Mouse (Mus musculus) heart, embryonic 12.5 days (tissue): ENCODE measurements around the gene Gemin7. TPM values are rescaled to one million over a fixed set of nuclear protein-coding genes. Genes with fewer than 3 reads are reported as not detected.

Experiments
- ATAC-seq: fragments of 200-750 bp; cut with Nextera tagmentation; 2 replicates; pipeline ENCODE4 v1.8.0; 2017; ENCODE audit warnings: moderate TSS enrichment, moderate library complexity; ENCODE audit not compliant: insufficient number of reproducible peaks, low FRiP score
- H3K27ac ChIP-seq: fragments of 300-500 bp; sonication (generic); 2 replicates; pipeline ENCODE4 v1.5.1; 2016; ENCODE audit warnings: mild to moderate bottlenecking, moderate library complexity; ENCODE audit not compliant: poor library complexity, severe bottlenecking
- H3K27me3 ChIP-seq: fragments of 300-500 bp; sonication (generic); replicated peaks from 2 replicates; pipeline ENCODE4 v1.6.1; 2016; ENCODE audit warnings: mild to moderate bottlenecking, moderate library complexity
- H3K36me3 ChIP-seq: fragments of 300-500 bp; sonication (generic); 2 replicates; pipeline ENCODE4 v1.6.1; 2016; ENCODE audit warnings: mild to moderate bottlenecking, moderate library complexity
- H3K4me1 ChIP-seq: fragments of 300-500 bp; sonication (generic); replicated peaks from 2 replicates; pipeline ENCODE4 v1.6.1; 2016; ENCODE audit warnings: mild to moderate bottlenecking
- H3K4me2 ChIP-seq: fragments of 300-500 bp; sonication (generic); 2 replicates; pipeline ENCODE4 v1.6.1; 2016; ENCODE audit warnings: mild to moderate bottlenecking, moderate library complexity
- H3K4me3 ChIP-seq: fragments of 300-500 bp; sonication (generic); 2 replicates; pipeline ENCODE4 v1.5.1; 2016; ENCODE audit warnings: mild to moderate bottlenecking
- H3K9ac ChIP-seq: fragments of 300-500 bp; sonication (generic); 2 replicates; pipeline ENCODE4 v1.6.1; 2016; ENCODE audit warnings: mild to moderate bottlenecking, moderate library complexity
- H3K9me3 ChIP-seq: fragments of 300-500 bp; sonication (generic); replicated peaks from 2 replicates; pipeline ENCODE4 v1.6.1; 2016; ENCODE audit warnings: mild to moderate bottlenecking, moderate library complexity
- WGBS: fragments of 180-500 bp; shearing (Covaris S2); methylation state at CpG from one replicate; pipeline ENCODE4 v1.1.7; 2016; 5-methylcytosine and 5-hydroxymethylcytosine counted together
- polyA plus RNA-seq: library from polyadenylated mRNA; unstranded; fragments of >200 nt; fragmentation: Nextera tagmentation; extraction: Ambion mirVana; gene quantifications from 2 replicates; pipeline ENCODE4 v1.2.1, GENCODE M21; 2016

Gemin7 gene
- polyA plus RNA-seq, 1 experiment from 2014 or later = 121 TPM

DNA sequence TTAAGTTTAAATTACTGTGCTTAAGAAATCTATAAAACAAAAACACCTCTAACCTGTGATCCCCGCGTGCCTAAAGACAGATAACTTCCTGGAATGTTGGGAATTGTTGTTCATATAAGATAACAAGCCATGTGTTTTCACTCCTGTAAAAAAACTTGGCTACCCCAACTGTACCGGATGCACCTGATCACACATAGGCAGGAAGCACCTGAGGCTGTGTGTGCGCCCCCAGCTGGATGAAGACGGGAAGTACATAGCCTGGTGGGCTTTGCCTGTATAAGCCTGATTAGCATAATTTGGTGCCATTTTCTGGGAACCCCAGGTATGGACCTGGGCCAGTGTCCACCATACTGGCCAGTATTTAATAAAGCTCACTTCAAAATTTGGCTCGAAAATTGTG is 33.8 kb downstream of the Gemin7 start:
- Histone ChIP-seq H3K4me1 (peaks cover 52% of the 10 kb centered on the region), H3K4me3 (no peak overlapping the region), H3K27ac (no peak overlapping the region), H3K27me3 (no peaks in the 10 kb centered on the region), H3K9ac (no peak overlapping the region), H3K9me3 (no peaks in the 10 kb centered on the region), H3K4me2 (no peak overlapping the region), H3K36me3 (no peaks in the 10 kb centered on the region; the same call in 1 of the 2 replicates)
- WGBS = 50% methylated on average over 6 of the region's 6 CpGs
- 0 out of 2 replicates have a peak, but pooled peaks have one; percentile 26 for ATAC-seq

DNA sequence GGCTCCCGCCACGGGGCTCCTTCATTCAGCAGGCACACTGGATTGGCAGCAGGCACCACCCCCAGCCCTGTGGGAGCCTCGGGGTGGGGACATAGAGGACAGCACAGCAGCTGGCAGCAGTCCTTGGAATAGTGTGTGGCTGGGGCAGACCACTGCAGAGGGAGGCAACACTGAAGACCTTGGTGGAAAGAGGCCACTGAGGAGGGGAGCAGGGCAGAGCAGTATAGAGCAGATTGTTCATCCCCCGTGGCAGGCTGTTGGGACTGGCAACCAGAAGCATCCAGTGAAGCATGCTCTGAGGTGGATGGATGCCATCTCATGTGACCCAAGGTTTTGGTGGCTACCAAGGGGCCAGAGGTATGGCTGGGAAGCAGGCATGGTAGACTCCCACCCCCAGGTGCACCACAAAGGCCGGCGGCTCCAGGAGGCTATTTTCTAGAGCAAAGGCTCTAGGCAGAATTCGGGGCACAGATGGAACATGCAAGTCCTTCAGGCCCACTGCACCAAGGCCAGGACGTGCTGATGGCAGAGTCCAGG is 35.2 kb downstream of the Gemin7 start:
- no peak overlapping the region for H3K4me2 ChIP-seq
- no peak overlapping the region for H3K9ac ChIP-seq
- H3K4me3 ChIP-seq = no peak overlapping the region
- 69% methylated on average over 8 of the region's 8 CpGs for WGBS
- peaks cover 49% of the 10 kb centered on the region for H3K4me1 ChIP-seq
- no peak overlapping the region for H3K27ac ChIP-seq
- H3K9me3 ChIP-seq = no peaks in the 10 kb centered on the region
- ATAC-seq = no peak
- no peaks in the 10 kb centered on the region for H3K27me3 ChIP-seq
- H3K36me3 ChIP-seq = no peaks in the 10 kb centered on the region

DNA sequence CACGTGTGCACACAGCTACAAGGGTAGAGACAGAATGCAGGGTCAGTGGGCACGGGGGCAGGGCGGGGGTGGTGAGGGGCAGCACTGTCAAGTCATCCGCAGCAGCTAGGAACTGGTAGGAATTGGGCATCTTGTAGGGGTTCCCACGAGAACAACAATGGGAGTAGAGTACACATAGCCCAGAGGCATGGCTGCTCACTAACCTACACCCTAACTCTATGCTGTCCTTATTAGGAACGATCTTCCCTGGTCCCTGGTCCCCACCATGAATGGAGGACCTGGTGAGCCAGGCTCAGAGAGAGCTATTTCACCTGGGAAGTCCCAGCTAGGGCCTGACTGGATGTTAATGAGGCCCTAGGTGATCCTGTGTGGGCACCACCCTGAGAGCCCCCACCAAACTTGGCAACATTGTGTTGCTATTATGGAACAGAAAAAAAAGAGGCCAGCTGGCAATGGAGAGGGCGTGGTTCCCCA is 35.7 kb downstream of the Gemin7 start:
- H3K9me3 ChIP-seq = no peaks in the 10 kb centered on the region
- H3K27me3 ChIP-seq = no peaks in the 10 kb centered on the region
- H3K4me3 ChIP-seq = no peak overlapping the region
- H3K36me3 ChIP-seq = no peaks in the 10 kb centered on the region
- no peak overlapping the region for H3K4me2 ChIP-seq
- WGBS = 83% methylated on average over 7 of the region's 7 CpGs
- no peak overlapping the region for H3K9ac ChIP-seq
- peaks cover 51% of the 10 kb centered on the region for H3K4me1 ChIP-seq
- no peak overlapping the region for H3K27ac ChIP-seq
- no peak for ATAC-seq

DNA sequence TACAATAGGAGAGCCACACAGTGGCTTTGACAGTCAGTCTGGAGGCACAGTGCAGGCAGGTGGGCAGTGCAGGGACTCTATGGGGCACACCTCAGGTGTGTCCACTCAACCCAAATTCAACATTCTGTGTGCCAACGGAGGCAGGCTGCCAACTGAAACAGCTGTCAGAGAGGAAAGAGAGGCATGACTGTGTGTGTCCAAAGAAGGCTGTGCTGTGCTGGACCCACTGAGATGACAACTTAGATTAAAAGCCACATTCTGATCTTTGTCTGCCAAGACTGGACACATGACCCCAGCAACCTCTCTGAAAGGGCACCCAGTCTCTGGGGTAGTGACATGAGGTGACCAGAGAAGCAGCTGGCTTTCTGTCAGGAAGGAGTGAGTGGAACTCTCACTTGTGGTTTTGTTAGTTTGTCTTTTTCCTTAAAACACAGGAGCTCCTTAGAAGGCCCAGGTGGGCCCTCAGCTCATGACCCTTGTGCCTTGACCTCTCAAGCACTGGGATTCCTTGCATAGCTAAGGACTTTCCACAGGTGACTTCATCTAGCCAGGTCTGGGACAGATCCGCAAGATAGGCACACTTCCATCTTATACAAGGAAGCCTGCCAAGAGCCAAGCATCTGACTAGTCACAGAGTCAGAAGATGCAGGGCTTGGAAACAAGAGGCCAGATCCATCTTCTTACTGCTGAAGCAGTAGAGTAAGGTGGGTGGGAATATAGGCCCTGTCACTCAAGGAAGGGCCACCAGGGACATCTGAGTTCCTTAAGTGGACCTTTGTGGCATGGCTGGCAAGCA is 36.4 kb downstream of the Gemin7 start:
- no peaks in the 10 kb centered on the region for H3K9me3 ChIP-seq
- no peak overlapping the region for H3K9ac ChIP-seq
- 89% methylated on average over 2 of the region's 2 CpGs for WGBS
- H3K4me2 ChIP-seq = no peak overlapping the region
- no peak overlapping the region for H3K4me3 ChIP-seq
- ATAC-seq = no peak
- no peaks in the 10 kb centered on the region for H3K27me3 ChIP-seq
- H3K36me3 ChIP-seq = no peaks in the 10 kb centered on the region
- H3K27ac ChIP-seq = no peak overlapping the region
- peaks cover 50% of the 10 kb centered on the region for H3K4me1 ChIP-seq

DNA sequence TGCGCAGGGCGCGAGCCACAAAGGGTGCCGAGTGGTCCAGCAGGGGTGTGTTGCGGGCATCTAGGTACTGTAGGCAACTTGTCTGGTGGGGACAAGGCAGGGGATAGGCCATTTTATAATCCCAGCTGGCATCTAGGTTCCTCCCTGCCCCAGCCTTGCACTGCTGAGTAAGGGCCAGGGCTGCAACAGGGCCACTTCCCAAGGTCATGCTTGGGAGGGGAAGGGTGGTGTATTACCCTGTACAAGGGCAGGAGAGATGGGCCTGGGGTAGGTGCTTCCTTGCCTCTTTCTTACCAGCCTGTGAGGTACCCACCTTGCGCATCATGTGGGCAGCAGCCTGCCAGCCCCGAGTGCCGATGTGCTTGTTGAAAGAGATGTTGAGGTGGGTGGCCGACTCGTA is 42.7 kb downstream of the Gemin7 start:
- Histone ChIP-seq H3K27ac (no peak overlapping the region), H3K4me3 (no peak overlapping the region), H3K9me3 (no peaks in the 10 kb centered on the region), H3K36me3 (peaks cover 61% of the 10 kb centered on the region), H3K9ac (no peak overlapping the region), H3K4me1 (peaks cover 15% of the 10 kb centered on the region), H3K27me3 (no peaks in the 10 kb centered on the region), H3K4me2 (no peak overlapping the region)
- ATAC-seq = no peak
- 96% methylated on average over 10 of the region's 10 CpGs for WGBS

DNA sequence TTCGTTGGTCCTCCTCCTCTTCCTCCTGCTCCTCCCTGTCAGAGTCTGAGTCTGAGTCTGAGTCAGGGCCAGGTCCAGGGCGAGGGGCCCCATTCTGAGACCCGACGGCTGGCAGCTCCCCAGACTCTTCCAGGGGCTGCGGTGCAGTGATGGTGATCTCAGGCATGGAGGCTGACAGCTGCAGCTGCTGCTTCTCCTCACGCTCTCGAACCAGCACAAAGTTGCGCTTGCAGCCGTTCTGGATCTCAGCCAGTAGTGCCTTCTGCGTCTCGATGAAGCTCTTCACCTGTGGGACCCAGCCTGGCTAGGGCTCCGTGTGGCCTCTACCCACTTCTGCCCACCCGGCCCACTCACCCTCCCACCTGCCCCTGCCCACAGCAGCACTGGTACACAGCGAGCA is 45.2 kb downstream of the Gemin7 start:
- H3K9ac ChIP-seq = no peak overlapping the region
- no peak for ATAC-seq
- H3K36me3 ChIP-seq = peaks cover 76% of the 10 kb centered on the region
- H3K4me1 ChIP-seq = peaks cover 11% of the 10 kb centered on the region
- H3K27ac ChIP-seq = no peak overlapping the region
- H3K4me2 ChIP-seq = no peak overlapping the region
- H3K9me3 ChIP-seq = no peaks in the 10 kb centered on the region
- 93% methylated on average over 14 of the region's 14 CpGs for WGBS
- no peak overlapping the region for H3K4me3 ChIP-seq
- no peaks in the 10 kb centered on the region for H3K27me3 ChIP-seq

DNA sequence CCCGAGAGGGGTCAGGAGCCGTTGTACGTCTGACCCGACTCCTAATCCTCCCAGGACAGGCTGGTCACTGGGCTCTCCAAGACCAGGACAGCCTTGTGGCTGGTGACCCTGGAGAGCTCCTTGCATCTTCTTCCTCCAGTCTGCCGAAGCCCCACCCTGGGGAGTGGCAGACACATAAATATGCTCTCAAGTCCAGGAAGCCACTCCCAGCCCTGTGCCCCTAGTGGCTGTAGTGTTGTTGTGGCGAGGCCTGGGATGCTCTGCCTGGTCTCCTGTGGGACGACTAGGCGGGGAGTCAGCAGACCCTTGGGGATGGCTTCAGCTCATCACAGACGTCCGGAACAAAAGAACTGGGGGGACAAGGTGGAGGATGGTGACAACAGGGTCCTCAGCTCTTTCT is 46.3 kb downstream of the Gemin7 start:
- Histone ChIP-seq H3K4me3 (no peak overlapping the region), H3K9me3 (no peaks in the 10 kb centered on the region), H3K27ac (no peak overlapping the region), H3K4me2 (no peak overlapping the region), H3K9ac (no peak overlapping the region), H3K27me3 (peaks cover 5% of the 10 kb centered on the region), H3K36me3 (peaks cover 76% of the 10 kb centered on the region), H3K4me1 (peaks cover under 1% of the 10 kb centered on the region; the same call in 1 of the 2 replicates)
- 75% methylated on average over 10 of the region's 10 CpGs for WGBS
- no peak for ATAC-seq

DNA sequence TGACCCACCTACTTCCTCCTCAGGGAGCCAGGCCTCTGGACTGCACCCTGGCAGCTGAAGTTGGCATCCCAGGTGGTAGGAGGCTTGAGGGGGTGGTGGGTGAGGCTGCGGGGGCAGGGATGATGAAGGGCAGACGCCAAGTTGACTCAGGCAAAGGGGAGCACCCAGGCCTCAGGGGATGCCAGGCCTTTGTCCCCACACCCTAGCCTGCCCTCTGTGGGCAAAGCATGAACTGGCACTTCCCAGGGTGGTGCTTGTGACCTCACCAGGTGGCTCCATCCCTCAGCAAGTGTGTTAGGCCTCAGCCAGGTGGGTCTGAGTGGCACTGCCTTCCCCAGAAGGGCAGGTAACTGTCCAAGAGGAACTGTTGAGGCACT is 52.3 kb downstream of the Gemin7 start:
- WGBS = 42% methylated on average over 2 of the region's 2 CpGs
- H3K9me3 ChIP-seq = no peaks in the 10 kb centered on the region

DNA sequence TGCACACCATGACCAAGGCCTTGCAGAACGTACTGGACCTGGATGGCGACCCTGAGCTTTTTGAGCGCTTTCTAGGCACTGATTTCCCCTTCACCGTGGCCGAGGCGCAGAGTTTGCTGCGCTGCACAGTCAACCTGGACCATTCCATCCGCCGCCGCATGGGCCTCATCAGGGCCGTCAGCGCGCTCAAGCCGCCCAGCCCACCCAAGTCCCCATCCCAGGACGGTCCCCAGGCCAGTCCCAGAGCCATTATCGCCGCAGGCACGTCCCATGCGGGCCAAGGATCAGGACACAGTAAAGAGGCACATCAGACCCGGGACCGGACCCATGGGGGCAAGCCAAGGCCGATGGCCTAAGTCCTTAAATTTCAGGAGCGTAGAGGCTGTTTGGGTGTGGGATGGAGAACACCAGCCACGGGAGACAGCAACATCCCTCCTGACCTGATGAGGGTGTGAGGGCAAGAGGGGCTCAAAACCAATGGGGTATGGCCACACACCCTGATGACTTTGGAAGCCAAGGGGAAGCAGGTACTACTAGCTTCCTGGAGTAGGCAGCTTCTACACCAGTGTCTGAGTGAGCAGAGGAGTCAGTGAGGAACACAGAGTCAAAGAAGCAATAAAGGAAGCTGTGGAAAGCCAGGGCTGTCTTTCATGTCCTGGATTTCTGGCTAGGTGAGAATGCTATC is 52.8 kb downstream of the Gemin7 start:
- H3K4me3 ChIP-seq = peak overlapping the region; percentile 41
- no peak for ATAC-seq

More for the DNA sequence above, 52.3 kb downstream of the Gemin7 start:
- H3K4me3 ChIP-seq = no peak overlapping the region
- peaks cover 19% of the 10 kb centered on the region for H3K36me3 ChIP-seq
- peaks cover 25% of the 10 kb centered on the region for H3K4me1 ChIP-seq
- no peak for ATAC-seq
- peaks cover 64% of the 10 kb centered on the region for H3K27me3 ChIP-seq
- H3K27ac ChIP-seq = no peak overlapping the region
- no peak overlapping the region for H3K9ac ChIP-seq
- H3K4me2 ChIP-seq = no peak overlapping the region

DNA sequence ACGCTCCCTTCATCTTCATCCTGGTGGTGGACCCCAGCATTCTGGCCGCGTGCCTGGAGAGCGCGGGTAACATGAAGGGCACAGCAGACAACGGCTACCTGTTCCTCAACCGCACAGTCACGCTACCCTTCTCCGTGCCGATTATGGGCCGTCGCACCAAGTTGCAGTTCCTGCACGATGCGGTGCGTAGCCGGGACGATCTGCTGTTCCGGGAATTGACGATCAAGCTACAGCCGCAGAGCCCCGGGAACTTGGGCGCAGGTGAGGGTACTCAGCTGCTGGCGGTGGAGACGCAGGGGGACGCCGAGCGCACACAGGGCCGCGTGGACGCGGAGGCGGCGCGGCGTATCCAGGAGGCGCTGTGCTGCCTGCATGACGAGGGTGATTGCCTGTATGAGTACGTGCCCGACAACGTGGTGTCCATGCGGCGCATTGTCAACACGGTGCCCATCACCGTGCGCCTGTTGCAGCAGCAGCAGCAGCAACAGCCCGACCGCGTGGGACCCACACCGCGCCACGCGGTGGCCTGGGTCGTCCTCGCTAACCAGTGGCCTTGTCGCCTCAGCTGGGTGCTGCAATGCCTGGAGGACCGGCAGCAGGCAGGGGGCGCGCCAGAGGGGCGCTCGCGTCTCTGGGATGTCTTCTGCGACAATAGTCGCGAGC is 53.5 kb downstream of the Gemin7 start:
- ATAC-seq = peak; percentile 29; the same call in 1 of the 2 replicates
- peak overlapping the region; percentile 65 for H3K9ac ChIP-seq
- H3K27ac ChIP-seq = no peak overlapping the region

More for the DNA sequence above, 52.8 kb downstream of the Gemin7 start:
- Histone ChIP-seq H3K36me3 (peaks cover 14% of the 10 kb centered on the region), H3K9ac (peak overlapping the region; percentile 65), H3K27me3 (peaks cover 70% of the 10 kb centered on the region), H3K4me1 (peaks cover 31% of the 10 kb centered on the region), H3K4me2 (peak overlapping the region; percentile 78), H3K9me3 (no peaks in the 10 kb centered on the region), H3K27ac (no peak overlapping the region)
- WGBS = 14% methylated on average over 24 of the region's 24 CpGs

More for the DNA sequence above, 53.5 kb downstream of the Gemin7 start:
- H3K4me3 ChIP-seq = peak overlapping the region; percentile 41
- no peaks in the 10 kb centered on the region for H3K9me3 ChIP-seq
- peak overlapping the region; percentile 78 for H3K4me2 ChIP-seq
- peaks cover 76% of the 10 kb centered on the region for H3K27me3 ChIP-seq
- 3% methylated on average over 64 of the region's 64 CpGs for WGBS
- H3K4me1 ChIP-seq = peaks cover 31% of the 10 kb centered on the region
- H3K36me3 ChIP-seq = peaks cover 7% of the 10 kb centered on the region
